Mouse (Mus musculus): ENCODE results near the gene Nxn. TPM values are rescaled to one million over a fixed set of nuclear protein-coding genes. Genes with fewer than 3 reads are reported as not detected.
A peak's percentile ranks its signal among the peaks of the same experiment; 100 is the strongest.

The Nxn gene
- polyA plus RNA-seq, 1 experiment from 2014 or later: 107 TPM

GRCm38 (mm10) chr11:76314741-76315140 is 84.2 kb downstream of the Nxn start:
- ATAC-seq: peak; percentile 18
- ChIA-PET CTCF (interaction anchor here (0.8 to 3.3 kb wide), 4 partner anchors 14 to 73 kb away, joined by 3 to 14 read pairs (median 4); no protein-coding TSS in a partner anchor), POLR2A (interaction anchor here (0.8 to 1.4 kb wide), 3 partner anchors 18 to 84 kb away, joined by 3 to 4 read pairs (median 3); no protein-coding TSS in a partner anchor)
- no peaks in the 10 kb centered on the region for H3K27me3 ChIP-seq
- in situ Hi-C loops (cut with MboI; ENCODE audit: low pct_unique_long_range_greater_than_20kb): loop anchor here (5.0 kb wide), 2 partner anchors 62 to 83 kb away; partner anchors contain the start of gene Nxn
- TF ChIP-seq CTCF (IDR thresholded peaks at IDR 0.05): peak; percentile 81
- DNase-seq (ENCODE audit: low read depth, low spot score): peak; percentile 75

GRCm38 (mm10) chr11:76314140-76314539 is 84.8 kb downstream of the Nxn start:
- TF ChIP-seq CTCF (IDR thresholded peaks at IDR 0.05): no peak
- ChIA-PET CTCF (no interaction called here), POLR2A (no interaction called here)
- no peak for ATAC-seq
- H3K27me3 ChIP-seq: no peaks in the 10 kb centered on the region
- in situ Hi-C loops (cut with MboI; ENCODE audit: low pct_unique_long_range_greater_than_20kb): loop anchor here (5.0 kb wide), 1 partner anchor 62 kb away; no protein-coding TSS in a partner anchor
- no peak for DNase-seq (ENCODE audit: low read depth, low spot score)

GRCm38 (mm10) chr11:76312805-76313204 is 86.1 kb downstream of the Nxn start:
- DNase-seq (ENCODE audit: low read depth, low spot score): no peak
- CTCF ChIA-PET: interaction anchor here (1.0 to 1.2 kb wide), 2 partner anchors 15 to 60 kb away, joined by 3 read pairs; no protein-coding TSS in a partner anchor
- no peak for TF ChIP-seq CTCF (IDR thresholded peaks at IDR 0.05)
- POLR2A ChIA-PET: interaction anchor here (0.8 kb wide), 1 partner anchor 63 kb away, joined by 3 read pairs; no protein-coding TSS in a partner anchor
- no peaks in the 10 kb centered on the region for H3K27me3 ChIP-seq
- ATAC-seq: no peak
- in situ Hi-C loops (cut with MboI; ENCODE audit: low pct_unique_long_range_greater_than_20kb): loop anchor here (5.0 kb wide), 1 partner anchor 61 kb away; no protein-coding TSS in a partner anchor

- in situ Hi-C loops (cut with MboI; ENCODE audit: low pct_unique_long_range_greater_than_20kb): loop anchor here (5.0 kb wide), 1 partner anchor 59 kb away; no protein-coding TSS in a partner anchor
- DNase-seq (ENCODE audit: low read depth, low spot score) (no peak), ATAC-seq (no peak)
- H3K27me3 ChIP-seq: no peaks in the 10 kb centered on the region
- POLR2A ChIA-PET: interaction anchor here (1.1 kb wide), 1 partner anchor 83 kb away, joined by 4 read pairs; no protein-coding TSS in a partner anchor
- no peak for TF ChIP-seq CTCF (IDR thresholded peaks at IDR 0.05)
- CTCF ChIA-PET: interaction anchor here (1.2 to 1.5 kb wide), 2 partner anchors 10 to 23 kb away, joined by 3 read pairs; no protein-coding TSS in a partner anchor
Observed at GRCm38 (mm10) chr11:76311224-76312000, 87.5 kb downstream of the Nxn start.

DNA sequence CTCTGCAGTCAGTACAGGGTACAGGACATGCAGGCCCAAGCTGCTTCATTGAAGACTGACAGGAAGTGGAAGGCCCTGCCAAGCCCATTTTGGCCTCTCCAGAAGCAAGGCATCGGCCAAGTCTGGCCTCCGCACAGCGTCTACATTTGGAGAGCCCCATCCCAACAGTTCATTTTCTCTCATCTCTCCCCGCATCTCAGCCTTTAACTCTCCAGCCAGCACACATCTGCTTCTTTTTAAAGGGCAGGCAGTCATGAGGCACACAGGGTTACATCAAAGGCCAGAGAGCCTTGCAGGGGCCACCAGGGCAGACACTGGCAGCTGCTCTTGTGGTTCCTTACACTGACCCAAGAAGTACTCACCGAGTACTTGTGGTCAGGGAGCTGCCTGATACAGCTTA is 89.1 kb downstream of the Nxn start:
- CTCF ChIA-PET: interaction anchor here (1.6 kb wide), 1 partner anchor 19 kb away, joined by 3 read pairs; no protein-coding TSS in a partner anchor
- POLR2A ChIA-PET: no interaction called here
- ATAC-seq: no peak
- in situ Hi-C loops (cut with MboI; ENCODE audit: low pct_unique_long_range_greater_than_20kb): loop anchor here (5.0 kb wide), 1 partner anchor 58 kb away; no protein-coding TSS in a partner anchor
- TF ChIP-seq CTCF (IDR thresholded peaks at IDR 0.05): no peak
- no peaks in the 10 kb centered on the region for H3K27me3 ChIP-seq
- DNase-seq (ENCODE audit: low read depth, low spot score): no peak

- CTCF ChIA-PET: interaction anchor here (1.6 kb wide), 1 partner anchor 18 kb away, joined by 3 read pairs; no protein-coding TSS in a partner anchor
- in situ Hi-C loops (cut with MboI; ENCODE audit: low pct_unique_long_range_greater_than_20kb): no loop called here
- no peak for TF ChIP-seq CTCF (IDR thresholded peaks at IDR 0.05)
- ATAC-seq (no peak), DNase-seq (ENCODE audit: low read depth, low spot score) (no peak)
- no peaks in the 10 kb centered on the region for H3K27me3 ChIP-seq
- POLR2A ChIA-PET: no interaction called here
Observed at GRCm38 (mm10) chr11:76309072-76309471, 89.9 kb downstream of the Nxn start.

- ChIA-PET CTCF (interaction anchor here (1.0 to 1.1 kb wide), 2 partner anchors 9 to 11 kb away, joined by 3 to 4 read pairs; no protein-coding TSS in a partner anchor), POLR2A (no interaction called here)
- in situ Hi-C loops (cut with MboI; ENCODE audit: low pct_unique_long_range_greater_than_20kb): no loop called here
- no peak for ATAC-seq
- TF ChIP-seq CTCF (IDR thresholded peaks at IDR 0.05): no peak
- no peaks in the 10 kb centered on the region for H3K27me3 ChIP-seq
- no peak for DNase-seq (ENCODE audit: low read depth, low spot score)
Observed at GRCm38 (mm10) chr11:76306769-76307168, 92.2 kb downstream of the Nxn start.

DNA sequence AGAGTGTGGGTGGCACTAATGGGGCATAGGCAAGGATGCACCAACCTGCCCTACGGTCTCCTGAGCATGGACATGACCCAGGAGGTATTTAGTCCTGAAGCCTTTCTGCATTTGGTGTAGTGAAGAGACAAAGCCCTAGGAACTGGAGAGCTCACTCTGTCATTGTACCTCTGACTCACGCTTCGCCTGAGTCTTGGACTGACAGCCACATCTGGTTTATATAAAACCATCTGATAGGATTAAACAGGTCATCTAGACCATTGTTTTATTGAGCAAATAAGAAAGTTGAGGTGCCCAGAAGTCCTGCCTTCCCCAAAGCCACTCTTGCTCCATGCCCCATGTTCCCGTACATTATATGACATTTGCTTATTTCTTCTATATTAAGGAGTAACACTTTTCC is 93.4 kb downstream of the Nxn start:
- H3K27me3 ChIP-seq: no peaks in the 10 kb centered on the region
- POLR2A ChIA-PET: no interaction called here
- DNase-seq (ENCODE audit: low read depth, low spot score) (no peak), ATAC-seq (no peak)
- in situ Hi-C loops (cut with MboI; ENCODE audit: low pct_unique_long_range_greater_than_20kb): no loop called here
- CTCF ChIA-PET: no interaction called here
- no peak for TF ChIP-seq CTCF (IDR thresholded peaks at IDR 0.05)

- POLR2A ChIA-PET: no interaction called here
- no peak for ATAC-seq
- no peak for TF ChIP-seq CTCF (IDR thresholded peaks at IDR 0.05)
Observed at GRCm38 (mm10) chr11:76303368-76303767, 95.6 kb downstream of the Nxn start.

DNA sequence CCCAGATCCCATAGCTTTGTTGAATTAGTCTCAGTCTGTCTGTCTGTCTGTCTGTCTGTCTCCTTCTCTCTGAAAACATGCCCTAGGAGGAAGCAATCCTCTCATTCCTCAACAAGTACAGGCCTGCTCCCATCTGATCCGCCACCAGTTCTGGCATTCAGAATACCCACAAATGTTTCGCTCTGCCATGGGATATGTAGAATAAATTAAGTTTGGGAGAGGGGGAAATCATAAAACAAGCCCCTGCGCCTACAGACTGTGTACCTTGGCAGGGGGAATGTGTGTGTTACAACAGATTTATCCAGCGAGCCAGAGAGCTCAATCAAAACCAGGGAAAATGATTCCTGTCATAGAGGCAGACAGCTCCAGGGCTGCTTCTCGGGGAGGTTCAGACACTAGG is 98.1 kb downstream of the Nxn start:
- in situ Hi-C loops (cut with MboI; ENCODE audit: low pct_unique_long_range_greater_than_20kb): no loop called here
- TF ChIP-seq CTCF (IDR thresholded peaks at IDR 0.05): no peak
- ATAC-seq (no peak), DNase-seq (ENCODE audit: low read depth, low spot score) (no peak)
- H3K27me3 ChIP-seq: no peaks in the 10 kb centered on the region
- ChIA-PET POLR2A (no interaction called here), CTCF (interaction anchor here (1.1 to 2.7 kb wide), 3 partner anchors 16 to 68 kb away, joined by 3 to 10 read pairs (median 4); no protein-coding TSS in a partner anchor)

More at GRCm38 (mm10) chr11:76303368-76303767, 95.6 kb downstream of the Nxn start:
- no peaks in the 10 kb centered on the region for H3K27me3 ChIP-seq
- CTCF ChIA-PET: interaction anchor here (1.3 kb wide), 1 partner anchor 17 kb away, joined by 3 read pairs; no protein-coding TSS in a partner anchor
- no peak for DNase-seq (ENCODE audit: low read depth, low spot score)
- in situ Hi-C loops (cut with MboI; ENCODE audit: low pct_unique_long_range_greater_than_20kb): no loop called here
